Mouse (Mus musculus): ENCODE data around the gene Cpt1c. TPM values are rescaled to one million over a fixed set of nuclear protein-coding genes. Genes with fewer than 3 reads are reported as not detected.

The Cpt1c gene
- polyA plus RNA-seq, 1 experiment from 2014 or later = 15.0 TPM

GRCm38 (mm10) chr7:45012824-45013223 is 38.2 kb upstream of the Cpt1c start:
- ATAC-seq (ENCODE audit: borderline replicate concordance, extremely low read depth, low FRiP score, low TSS enrichment) = no peak
- H3K9ac ChIP-seq = no peak overlapping the region
- H3K9me3 ChIP-seq = no peaks in the 10 kb centered on the region
- H3K4me1 ChIP-seq = peaks cover 15% of the 10 kb centered on the region
- 76% methylated on average over 4 of the region's 4 CpGs for WGBS
- H3K27me3 ChIP-seq = no peaks in the 10 kb centered on the region
- no peak overlapping the region for H3K4me2 ChIP-seq
- H3K4me3 ChIP-seq = no peak overlapping the region
- no peak overlapping the region for H3K27ac ChIP-seq
- peaks cover 58% of the 10 kb centered on the region for H3K36me3 ChIP-seq

GRCm38 (mm10) chr7:45012011-45012410 is 37.4 kb upstream of the Cpt1c start:
- Histone ChIP-seq H3K36me3 (peaks cover 66% of the 10 kb centered on the region), H3K4me3 (no peak overlapping the region), H3K4me1 (peaks cover 15% of the 10 kb centered on the region), H3K9ac (no peak overlapping the region), H3K9me3 (no peaks in the 10 kb centered on the region), H3K4me2 (no peak overlapping the region), H3K27ac (no peak overlapping the region), H3K27me3 (no peaks in the 10 kb centered on the region)
- WGBS = 95% methylated on average over 6 of the region's 6 CpGs
- ATAC-seq (ENCODE audit: borderline replicate concordance, extremely low read depth, low FRiP score, low TSS enrichment) = no peak

GRCm38 (mm10) chr7:45008411-45008810 is 33.8 kb upstream of the Cpt1c start:
- Histone ChIP-seq H3K4me1 (0 out of 2 replicates have a peak, but pooled peaks cover 4% of the 10 kb centered on the region), H3K9me3 (no peaks in the 10 kb centered on the region), H3K27me3 (no peaks in the 10 kb centered on the region), H3K27ac (no peak overlapping the region), H3K4me3 (no peak overlapping the region), H3K4me2 (no peak overlapping the region), H3K36me3 (peaks cover 94% of the 10 kb centered on the region), H3K9ac (no peak overlapping the region)
- no peak for ATAC-seq (ENCODE audit: borderline replicate concordance, extremely low read depth, low FRiP score, low TSS enrichment)
- WGBS = 91% methylated on average over 19 of the region's 19 CpGs

GRCm38 (mm10) chr7:45007846-45008245 is 33.2 kb upstream of the Cpt1c start:
- WGBS = 94% methylated on average over 30 of the region's 30 CpGs
- no peak overlapping the region for H3K4me3 ChIP-seq
- no peak overlapping the region for H3K9ac ChIP-seq
- no peak overlapping the region for H3K4me2 ChIP-seq
- H3K4me1 ChIP-seq = no peaks in the 10 kb centered on the region
- ATAC-seq (ENCODE audit: borderline replicate concordance, extremely low read depth, low FRiP score, low TSS enrichment) = no peak
- no peaks in the 10 kb centered on the region for H3K9me3 ChIP-seq
- H3K36me3 ChIP-seq = peaks cover 94% of the 10 kb centered on the region
- H3K27ac ChIP-seq = no peak overlapping the region
- H3K27me3 ChIP-seq = no peaks in the 10 kb centered on the region

GRCm38 (mm10) chr7:45007141-45007540 is 32.5 kb upstream of the Cpt1c start:
- Histone ChIP-seq H3K9me3 (no peaks in the 10 kb centered on the region), H3K4me1 (no peaks in the 10 kb centered on the region), H3K27me3 (no peaks in the 10 kb centered on the region), H3K4me2 (no peak overlapping the region), H3K4me3 (no peak overlapping the region), H3K36me3 (peaks cover 94% of the 10 kb centered on the region), H3K27ac (no peak overlapping the region), H3K9ac (no peak overlapping the region)
- ATAC-seq (ENCODE audit: borderline replicate concordance, extremely low read depth, low FRiP score, low TSS enrichment) = no peak
- WGBS = 92% methylated on average over 29 of the region's 29 CpGs

- no peaks in the 10 kb centered on the region for H3K27me3 ChIP-seq
- no peak for ATAC-seq (ENCODE audit: borderline replicate concordance, extremely low read depth, low FRiP score, low TSS enrichment)
- H3K4me1 ChIP-seq = no peaks in the 10 kb centered on the region
- no peak overlapping the region for H3K4me2 ChIP-seq
- peaks cover 94% of the 10 kb centered on the region for H3K36me3 ChIP-seq
- H3K9ac ChIP-seq = no peak overlapping the region
- WGBS = 90% methylated on average over 12 of the region's 12 CpGs
- no peak overlapping the region for H3K4me3 ChIP-seq
- no peaks in the 10 kb centered on the region for H3K9me3 ChIP-seq
- H3K27ac ChIP-seq = no peak overlapping the region
These were observed 31.9 kb upstream of the Cpt1c start for GRCm38 (mm10) chr7:45006503-45006902.

- ATAC-seq (ENCODE audit: borderline replicate concordance, extremely low read depth, low FRiP score, low TSS enrichment) = no peak
- Histone ChIP-seq H3K4me3 (no peak overlapping the region), H3K4me1 (no peaks in the 10 kb centered on the region), H3K27ac (no peak overlapping the region), H3K4me2 (no peak overlapping the region), H3K36me3 (peaks cover 96% of the 10 kb centered on the region), H3K9ac (no peak overlapping the region), H3K27me3 (no peaks in the 10 kb centered on the region), H3K9me3 (no peaks in the 10 kb centered on the region)
- WGBS = 79% methylated on average over 6 of the region's 6 CpGs
These were observed 30.8 kb upstream of the Cpt1c start for GRCm38 (mm10) chr7:45005321-45005992.

GRCm38 (mm10) chr7:45004546-45004945 is 29.9 kb upstream of the Cpt1c start:
- Histone ChIP-seq H3K9ac (no peak overlapping the region), H3K4me2 (no peak overlapping the region), H3K4me1 (peaks cover 7% of the 10 kb centered on the region), H3K27me3 (no peaks in the 10 kb centered on the region), H3K36me3 (peaks cover 96% of the 10 kb centered on the region), H3K27ac (no peak overlapping the region), H3K9me3 (no peaks in the 10 kb centered on the region), H3K4me3 (no peak overlapping the region)
- ATAC-seq (ENCODE audit: borderline replicate concordance, extremely low read depth, low FRiP score, low TSS enrichment) = no peak
- WGBS = 49% methylated on average over 3 of the region's 3 CpGs

GRCm38 (mm10) chr7:45002440-45002839 is 27.8 kb upstream of the Cpt1c start:
- 82% methylated on average over 7 of the region's 7 CpGs for WGBS
- no peak overlapping the region for H3K9ac ChIP-seq
- H3K4me1 ChIP-seq = peaks cover 21% of the 10 kb centered on the region
- no peak overlapping the region for H3K4me2 ChIP-seq
- H3K27me3 ChIP-seq = no peaks in the 10 kb centered on the region
- no peak overlapping the region for H3K27ac ChIP-seq
- H3K36me3 ChIP-seq = peaks cover 79% of the 10 kb centered on the region
- H3K9me3 ChIP-seq = no peaks in the 10 kb centered on the region
- no peak overlapping the region for H3K4me3 ChIP-seq
- ATAC-seq (ENCODE audit: borderline replicate concordance, extremely low read depth, low FRiP score, low TSS enrichment) = no peak

- H3K4me2 ChIP-seq = no peak overlapping the region
- no peak for ATAC-seq (ENCODE audit: borderline replicate concordance, extremely low read depth, low FRiP score, low TSS enrichment)
- peaks cover 64% of the 10 kb centered on the region for H3K36me3 ChIP-seq
- no peak overlapping the region for H3K27ac ChIP-seq
- no peak overlapping the region for H3K9ac ChIP-seq
- no peaks in the 10 kb centered on the region for H3K27me3 ChIP-seq
- WGBS = 78% methylated on average over 21 of the region's 21 CpGs
- no peak overlapping the region for H3K4me3 ChIP-seq
- H3K9me3 ChIP-seq = no peaks in the 10 kb centered on the region
- H3K4me1 ChIP-seq = peaks cover 32% of the 10 kb centered on the region
These were observed 26.0 kb upstream of the Cpt1c start for GRCm38 (mm10) chr7:45000539-45001114.

- Histone ChIP-seq H3K36me3 (peaks cover 64% of the 10 kb centered on the region), H3K4me1 (peaks cover 33% of the 10 kb centered on the region), H3K4me3 (peak overlapping the region; percentile 9; the same call in 1 of the 2 replicates), H3K9me3 (no peaks in the 10 kb centered on the region), H3K27ac (0 out of 2 replicates have a peak overlapping the region, but pooled peaks have one; percentile 29), H3K9ac (0 out of 2 replicates have a peak overlapping the region, but pooled peaks have one; percentile 3), H3K4me2 (peak overlapping the region; percentile 92), H3K27me3 (no peaks in the 10 kb centered on the region)
- WGBS = 56% methylated on average over 11 of the region's 11 CpGs
- no peak for ATAC-seq (ENCODE audit: borderline replicate concordance, extremely low read depth, low FRiP score, low TSS enrichment)
These were observed 25.1 kb upstream of the Cpt1c start for GRCm38 (mm10) chr7:44999753-45000152.

- WGBS = 2% methylated on average over 18 of the region's 18 CpGs
- Histone ChIP-seq H3K36me3 (peaks cover 64% of the 10 kb centered on the region), H3K4me3 (peak within 1 kb of the TSS; percentile 66), H3K27me3 (no peaks in the 10 kb centered on the region), H3K27ac (peak within 1 kb of the TSS; percentile 88), H3K9ac (peak within 1 kb of the TSS; percentile 71), H3K9me3 (no peaks in the 10 kb centered on the region), H3K4me2 (peak within 1 kb of the TSS; percentile 92), H3K4me1 (peaks cover 33% of the 10 kb centered on the region)
- ATAC-seq (ENCODE audit: borderline replicate concordance, extremely low read depth, low FRiP score, low TSS enrichment) = no peak
These were observed 23.9 kb upstream of the Cpt1c start, which contains the start of gene Bcl2l12 for GRCm38 (mm10) chr7:44998501-44998955. Bcl2l12 (minus strand) TSS chr7:44998712.
